Mouse (Mus musculus) heart, adult 2 months (tissue): ENCODE data around the gene Fah.

ENCODE experiments used
- CTCF ChIP-seq: fragments of 200-600 bp; IDR thresholded peaks from 2 replicates; pipeline ENCODE4 v1.8.1; 2022; ENCODE audit warnings: antibody characterized with exemption, mild to moderate bottlenecking, moderate library complexity
- POLR2A ChIP-seq: fragments of 200-500 bp; IDR thresholded peaks from 2 replicates; pipeline ENCODE4 v1.6.1; 2011; ENCODE audit warnings: mild to moderate bottlenecking, low read depth, low read length, control low read depth; ENCODE audit not compliant: insufficient read depth

DNA sequence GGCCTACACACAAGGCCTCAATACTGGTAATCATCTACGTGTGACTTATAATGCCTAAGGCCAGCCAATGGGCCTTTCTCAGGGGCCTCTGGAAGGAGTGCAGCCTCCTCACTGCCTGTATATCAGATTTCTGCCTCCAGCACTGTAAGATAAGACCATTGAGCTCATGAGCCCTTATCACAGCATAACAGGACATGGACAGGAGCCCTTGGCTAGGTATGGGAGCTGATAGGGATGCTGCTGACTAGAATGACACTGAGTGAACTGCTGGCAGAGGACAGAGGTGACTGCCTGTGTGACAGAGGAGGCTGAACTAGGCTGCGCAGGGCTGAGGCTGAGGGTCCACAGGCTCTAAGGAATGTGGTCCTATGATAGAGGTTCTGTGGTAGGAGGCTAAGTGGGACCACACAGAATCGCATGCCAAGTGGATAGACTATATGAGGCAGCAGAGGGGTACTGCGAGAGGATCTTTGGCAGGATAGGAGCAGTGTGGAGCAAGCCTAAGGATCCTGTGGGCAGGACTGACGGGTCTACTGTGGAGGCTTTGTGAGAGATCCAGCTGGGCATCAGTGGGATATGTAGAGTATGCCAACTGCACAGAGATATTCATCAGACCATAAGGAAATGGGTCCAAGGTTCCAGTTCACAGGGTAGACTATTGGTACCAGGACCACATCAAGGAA is 19.3 kb downstream of the Fah start:
- TF ChIP-seq CTCF = no peak
- no peak for TF ChIP-seq POLR2A
